Mouse (Mus musculus) cortical plate, adult 2 months (tissue): ENCODE measurements at regions not wholly inside any gene's neighbourhood (a gene's known extent, or its start where the extent isn't known, plus 50 kb on each side); places are given as distances from the start of the nearest gene placed in this dataset.

Experiments used
- H3K27ac ChIP-seq: fragments of 200-500 bp; 2 replicates; pipeline ENCODE4 v1.5.1; 2012; ENCODE audit warnings: low read length, control low read depth, inconsistent platforms; ENCODE audit not compliant: insufficient read depth
- H3K4me1 ChIP-seq: fragments of 200-500 bp; 2 replicates; pipeline ENCODE4 v1.6.1; 2011; ENCODE audit warnings: low read length; ENCODE audit not compliant: control insufficient read depth, insufficient read depth
- H3K4me3 ChIP-seq: fragments of 200-500 bp; 2 replicates; pipeline ENCODE4 v1.5.1; 2011; ENCODE audit warnings: mild to moderate bottlenecking, low read length, control low read depth; ENCODE audit not compliant: insufficient read depth
- CTCF ChIP-seq: fragments of 200-500 bp; IDR thresholded peaks from 2 replicates; pipeline ENCODE4 v1.5.1; 2011; ENCODE audit warnings: mild to moderate bottlenecking, control low read depth, low read length; ENCODE audit not compliant: insufficient read depth; ENCODE audit errors: extremely low read depth
- POLR2A ChIP-seq: fragments of 200-500 bp; IDR thresholded peaks from 2 replicates; pipeline ENCODE4 v1.6.1; 2011; ENCODE audit warnings: mild to moderate bottlenecking, low read length, control low read depth; ENCODE audit not compliant: insufficient read depth; ENCODE audit errors: extremely low read depth

GRCm38 (mm10) chr5:80700848-80701247 is 319.1 kb upstream of the Adgrl3 start:
- H3K4me1 ChIP-seq = no peaks in the 10 kb centered on the region
- H3K27ac ChIP-seq = no peak overlapping the region
- H3K4me3 ChIP-seq = no peak overlapping the region
- TF ChIP-seq CTCF (no peak), POLR2A (no peak)

GRCm38 (mm10) chr5:80704732-80705131 is 315.2 kb upstream of the Adgrl3 start:
- H3K4me1 ChIP-seq = no peaks in the 10 kb centered on the region
- H3K27ac ChIP-seq = no peak overlapping the region
- no peak for TF ChIP-seq CTCF
- no peak for TF ChIP-seq POLR2A
- H3K4me3 ChIP-seq = no peak overlapping the region

- no peak for TF ChIP-seq CTCF
- no peak for TF ChIP-seq POLR2A
- Histone ChIP-seq H3K27ac (no peak overlapping the region), H3K4me3 (no peak overlapping the region), H3K4me1 (no peaks in the 10 kb centered on the region)
These were observed 313.3 kb upstream of the Adgrl3 start for GRCm38 (mm10) chr5:80706645-80707056.
